Mouse (Mus musculus): ENCODE data around the gene Nfix.

DNA sequence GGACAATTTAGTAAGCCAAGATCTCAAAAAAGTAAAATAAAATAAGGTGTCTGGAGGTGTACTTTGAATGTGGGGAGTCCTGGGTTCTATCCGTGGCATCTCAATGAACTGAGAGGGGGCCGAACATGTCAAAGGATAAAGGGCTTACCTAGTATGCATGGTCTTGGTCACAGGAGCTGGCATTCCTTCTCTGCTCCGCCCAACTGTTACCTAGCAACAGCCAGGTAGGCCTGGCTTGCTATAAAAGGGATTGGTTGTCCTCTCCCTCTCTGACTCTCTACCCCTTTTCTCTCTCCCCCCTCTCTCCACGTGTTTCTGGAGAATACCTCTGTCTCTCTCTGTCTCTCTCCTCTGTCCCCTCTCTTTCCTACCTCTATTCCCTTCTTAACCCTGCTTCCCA is 142.5 kb downstream of the Nfix start:
- TF ChIP-seq CTCF (conservative IDR thresholded peaks at IDR 0.05; ENCODE audit: low read length) = no peak
- TF ChIP-seq POU5F1 (IDR thresholded peaks at IDR 0.05; ENCODE audit: borderline replicate concordance, low read length) = no peak
